Mouse (Mus musculus) adrenal gland, postnatal 36 days (tissue): ENCODE data around the gene Ablim1. TPM values are rescaled to one million over a fixed set of nuclear protein-coding genes. Genes with fewer than 3 reads are reported as not detected.
A peak's percentile ranks its signal among the peaks of the same experiment; 100 is the strongest.

Source experiments
- DNase-seq, 2 experiments: peaks; one replicate each; pipeline ENCODE4 v3.0.0; 2021; ENCODE audit warnings: mixed read lengths in 1 of 2
- total RNA-seq, 2 experiments: library from RNA; stranded (reverse); gene quantifications; 2 replicates each; pipeline ENCODE4 v1.2.3; 2021

The Ablim1 gene
- total RNA-seq, 2 experiments from 2014 or later: 34.0 to 37.0 TPM

GRCm38 (mm10) chr19:57221684-57222235 is 93.0 kb downstream of the Ablim1 start:
- DNase-seq: no peak

DNA sequence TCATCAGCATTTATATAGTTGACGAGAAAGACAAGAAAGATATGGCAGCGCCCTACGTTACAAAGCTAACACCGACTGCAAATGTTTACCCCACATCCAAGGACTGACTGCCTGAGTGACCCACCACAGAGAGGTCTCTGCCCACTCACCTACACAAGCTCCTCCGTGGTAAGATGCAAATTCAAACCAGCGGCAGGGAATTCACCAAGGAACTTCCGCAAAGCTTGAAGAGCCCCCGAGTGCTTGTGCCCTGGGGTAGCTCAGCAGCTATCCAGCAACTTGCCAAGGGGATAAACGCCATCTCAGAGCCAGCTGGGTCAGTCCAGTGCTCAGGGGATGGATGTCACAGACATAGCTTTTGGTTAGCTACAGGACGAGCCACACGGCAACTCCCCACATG is 95.0 kb downstream of the Ablim1 start:
- no peak for DNase-seq

GRCm38 (mm10) chr19:57217161-57217560 is 97.6 kb downstream of the Ablim1 start:
- no peak for DNase-seq

DNA sequence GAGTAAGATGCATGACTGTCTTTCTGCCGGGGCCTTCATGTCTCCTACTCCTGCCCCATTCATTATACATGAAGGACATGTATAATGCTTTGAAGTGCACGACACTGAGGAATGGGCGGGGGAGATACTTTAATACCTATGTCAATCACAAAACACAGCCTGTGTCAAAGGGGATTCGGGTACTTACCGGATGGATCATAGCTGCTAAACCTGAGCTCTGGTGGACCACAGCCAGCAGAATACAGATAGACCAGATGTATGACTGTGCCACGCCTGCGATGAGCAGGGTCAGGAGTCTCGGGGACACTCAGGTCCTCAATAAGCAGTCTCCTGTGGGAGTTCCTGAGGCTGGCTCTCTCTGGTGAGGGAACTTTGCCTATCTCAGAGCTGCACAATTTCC is 99.2 kb downstream of the Ablim1 start:
- no peak for DNase-seq

DNA sequence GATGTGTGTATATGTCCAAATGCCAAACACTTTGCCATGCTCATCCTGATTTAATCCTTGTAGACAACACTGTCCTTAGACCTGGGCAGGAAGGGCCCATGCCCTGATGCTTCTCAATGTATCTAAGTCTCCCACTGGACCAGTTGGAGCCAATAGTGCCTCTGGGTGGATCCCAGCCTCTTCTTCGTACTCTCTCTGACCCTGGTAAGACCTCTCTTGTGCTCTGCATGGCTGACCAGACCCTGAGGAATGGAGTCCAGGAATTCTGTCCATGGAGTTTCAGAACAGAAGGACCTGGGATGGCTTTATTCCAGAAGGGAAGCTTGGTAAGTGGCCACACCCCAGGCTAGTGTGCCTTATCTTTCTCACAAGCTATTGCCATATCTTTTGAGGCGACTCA is 102.3 kb downstream of the Ablim1 start:
- DNase-seq: no peak

GRCm38 (mm10) chr19:57211444-57212111 is 103.1 kb downstream of the Ablim1 start:
- DNase-seq: peak; percentile 18 to 37

DNA sequence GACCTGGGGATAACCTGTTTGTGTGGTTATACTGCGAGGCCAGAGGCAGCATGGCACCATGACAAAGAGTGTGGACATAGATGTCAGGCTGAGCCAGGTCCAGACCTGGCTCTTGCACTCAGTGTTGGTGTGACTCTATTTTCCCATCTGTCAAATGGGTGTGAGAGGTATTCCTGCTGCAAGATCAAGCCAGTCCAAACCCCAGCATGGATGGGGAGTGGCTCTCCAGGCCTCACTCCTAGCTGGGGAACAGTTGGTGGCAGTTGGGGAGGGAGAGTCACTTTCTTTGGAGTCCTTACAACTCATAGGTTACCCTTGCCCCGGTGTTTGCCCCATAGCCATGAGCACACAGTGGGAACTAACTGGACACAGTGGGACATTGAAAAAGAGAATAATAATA is 103.8 kb downstream of the Ablim1 start:
- DNase-seq: no peak

- peak; percentile 47 to 50 for DNase-seq
These were observed 110.6 kb downstream of the Ablim1 start for GRCm38 (mm10) chr19:57204101-57204500.

DNA sequence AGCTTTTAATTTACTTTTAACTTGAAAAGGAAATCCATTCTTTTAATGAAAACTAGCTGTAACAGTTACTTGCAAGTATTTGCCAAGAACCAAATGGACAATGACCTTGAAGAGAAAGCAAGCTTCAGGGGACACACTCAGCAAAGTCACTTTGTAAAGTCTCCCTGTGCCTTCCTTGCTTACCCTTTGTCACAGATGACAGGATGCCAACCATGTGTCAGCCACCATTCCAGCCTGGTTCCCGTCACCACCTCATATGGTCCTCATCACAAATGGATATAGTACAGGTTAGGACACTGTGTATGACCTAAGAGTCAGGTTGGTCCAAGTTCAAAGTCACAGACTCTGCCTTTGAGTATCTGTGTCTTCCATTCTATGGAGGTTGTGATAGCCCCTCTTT is 112.2 kb downstream of the Ablim1 start:
- DNase-seq: no peak

GRCm38 (mm10) chr19:57201090-57201483 is 113.6 kb downstream of the Ablim1 start:
- DNase-seq: peak in 1 of 2 experiments; percentile 44

DNA sequence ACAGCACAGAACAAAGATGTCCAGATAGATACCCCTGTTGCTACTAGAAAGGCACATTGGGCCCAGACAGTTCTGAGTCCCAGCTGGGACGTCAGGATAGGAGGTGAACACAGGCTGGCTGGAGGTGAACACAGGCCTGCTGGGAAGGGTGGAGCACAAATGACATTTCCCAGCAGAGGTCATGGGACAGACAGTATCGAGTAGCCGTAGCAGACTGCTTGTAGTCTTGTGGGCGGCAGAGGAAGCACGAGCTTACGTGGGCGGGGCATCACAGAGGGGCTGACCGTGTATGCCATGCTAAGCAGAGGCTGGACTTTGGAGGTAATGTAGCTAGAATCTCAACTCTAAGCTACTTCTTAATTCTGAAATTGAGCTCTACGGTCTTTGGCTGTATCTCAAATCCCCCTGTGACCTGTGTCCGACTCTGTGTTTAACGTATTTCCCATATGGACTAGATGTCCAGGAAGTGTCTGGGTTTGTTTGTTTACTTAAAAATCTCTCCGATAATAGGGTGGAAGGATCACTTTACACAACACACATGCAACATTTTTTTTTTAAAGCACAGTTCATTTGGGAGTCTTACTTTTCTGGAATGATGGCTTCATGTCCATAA is 114.1 kb downstream of the Ablim1 start:
- no peak for DNase-seq

DNA sequence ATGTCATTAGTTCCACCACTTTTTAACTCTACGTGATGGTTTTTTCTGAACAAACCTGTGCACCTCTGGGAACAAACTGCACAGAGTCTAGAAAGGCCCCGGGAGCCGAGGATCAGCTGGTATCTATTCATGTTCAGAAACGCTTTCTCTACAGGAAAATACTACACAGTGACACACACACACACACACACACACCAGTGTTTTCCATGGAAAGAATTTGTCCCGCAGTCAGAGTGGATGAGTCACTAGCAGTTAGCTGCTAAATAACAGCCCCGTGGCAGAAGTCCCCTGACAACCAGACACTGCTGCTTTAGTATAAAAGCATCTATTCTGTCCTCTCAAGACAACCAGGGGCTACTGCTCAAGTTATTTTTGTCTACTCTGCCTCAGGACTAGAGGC is 115.4 kb downstream of the Ablim1 start:
- peak in 1 of 2 experiments; percentile 35 for DNase-seq

DNA sequence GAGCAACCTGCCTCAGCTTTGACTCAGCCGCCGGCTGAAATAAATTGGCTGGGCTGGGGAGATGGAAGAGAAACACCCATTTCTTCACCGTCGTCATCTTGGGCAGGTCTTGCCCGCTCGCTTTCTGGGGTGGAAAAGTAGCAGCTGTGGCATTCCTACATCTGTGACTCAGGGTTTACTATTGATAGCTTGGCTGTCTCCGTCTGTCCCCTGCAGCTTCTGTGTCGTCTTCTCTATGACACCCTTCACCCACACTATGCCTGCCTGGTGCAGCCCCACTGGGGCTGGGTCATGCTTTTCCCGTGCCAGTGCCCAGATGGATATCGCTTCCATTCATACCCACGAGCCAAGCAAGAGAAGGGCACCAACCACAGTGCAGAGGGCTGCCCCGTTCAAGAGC is 116.2 kb downstream of the Ablim1 start:
- no peak for DNase-seq

DNA sequence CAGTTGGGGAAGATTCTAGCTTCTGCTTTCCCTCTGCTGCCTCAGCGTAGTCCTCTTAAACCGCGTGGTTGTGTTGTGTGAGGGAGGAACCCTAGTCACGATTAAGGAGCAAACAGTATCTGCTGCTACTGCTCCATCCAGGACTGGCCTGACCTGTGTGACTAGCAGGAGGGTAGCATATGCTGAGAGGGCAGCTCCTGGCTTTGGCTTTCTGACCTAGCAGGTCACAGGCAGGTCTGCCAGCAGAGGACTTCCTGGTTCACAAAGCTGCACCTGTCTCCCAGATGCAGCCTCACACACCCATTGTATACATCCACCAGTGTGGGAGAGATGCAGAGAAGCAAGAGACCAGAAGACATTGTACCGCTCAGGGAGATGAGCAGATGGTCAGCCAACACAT is 116.7 kb downstream of the Ablim1 start:
- no peak for DNase-seq

- peak; percentile 80 to 86 for DNase-seq
These were observed 117.5 kb downstream of the Ablim1 start for GRCm38 (mm10) chr19:57197043-57197817.

- DNase-seq: no peak
These were observed 118.1 kb downstream of the Ablim1 start for GRCm38 (mm10) chr19:57196616-57197015.

DNA sequence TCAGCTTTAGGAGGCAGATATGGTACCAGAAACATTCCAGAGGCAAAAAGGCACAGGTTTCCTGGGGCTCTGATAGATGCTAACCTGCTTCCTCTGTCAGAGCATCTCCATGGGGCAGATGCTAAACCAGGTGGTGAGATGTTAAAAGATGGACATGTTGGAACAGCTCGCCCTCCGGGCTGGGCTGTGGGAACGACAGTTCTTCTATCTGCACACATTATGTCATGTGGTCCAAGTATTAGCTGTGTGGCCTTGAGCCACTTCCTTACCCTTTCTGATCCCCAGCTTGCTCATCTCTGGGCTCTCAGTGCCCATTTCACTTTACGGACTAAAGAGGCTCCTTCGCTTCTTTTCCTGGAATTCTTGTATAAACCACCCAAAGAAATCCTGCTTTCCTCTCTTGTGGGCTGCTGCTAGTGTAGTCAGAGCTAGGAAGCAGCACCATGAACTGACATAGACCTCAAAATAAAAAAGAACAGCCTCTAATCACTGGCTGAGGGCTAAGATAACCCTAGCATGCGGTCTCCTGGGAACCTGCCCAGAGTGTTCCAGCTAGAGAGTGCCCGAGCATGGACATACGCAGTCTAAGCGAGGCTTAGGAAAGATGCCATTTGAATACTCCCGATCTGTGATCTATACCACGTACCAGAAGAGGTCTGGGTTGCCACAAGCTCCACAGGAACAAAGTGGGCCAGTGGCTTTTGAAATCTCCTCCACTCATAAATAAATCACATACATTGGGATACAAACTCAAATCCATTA is 119.4 kb downstream of the Ablim1 start:
- DNase-seq: no peak

DNA sequence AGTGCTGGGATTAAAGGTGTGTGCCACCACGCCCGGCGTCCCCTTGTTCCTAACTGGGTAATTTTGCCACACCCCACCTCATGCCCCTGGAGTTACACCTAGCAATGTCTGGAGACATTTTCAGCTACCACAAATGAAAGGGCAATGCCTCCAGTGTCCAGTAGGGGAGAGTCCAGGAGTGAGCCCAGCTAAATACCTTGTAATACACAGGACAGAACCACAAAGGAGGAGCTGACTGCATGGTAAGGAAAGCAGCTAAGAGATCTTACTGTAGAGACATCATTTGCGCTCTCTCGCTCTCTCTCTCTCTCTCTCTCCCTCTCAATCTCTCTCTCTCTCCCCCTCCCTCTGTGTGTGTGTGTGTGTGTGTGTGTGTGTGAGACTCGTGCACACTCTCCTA is 120.8 kb downstream of the Ablim1 start:
- DNase-seq: peak; percentile 21 to 38

GRCm38 (mm10) chr19:57193382-57193781 is 121.3 kb downstream of the Ablim1 start:
- no peak for DNase-seq

- DNase-seq: no peak
These were observed 123.6 kb downstream of the Ablim1 start for GRCm38 (mm10) chr19:57191109-57191508.

DNA sequence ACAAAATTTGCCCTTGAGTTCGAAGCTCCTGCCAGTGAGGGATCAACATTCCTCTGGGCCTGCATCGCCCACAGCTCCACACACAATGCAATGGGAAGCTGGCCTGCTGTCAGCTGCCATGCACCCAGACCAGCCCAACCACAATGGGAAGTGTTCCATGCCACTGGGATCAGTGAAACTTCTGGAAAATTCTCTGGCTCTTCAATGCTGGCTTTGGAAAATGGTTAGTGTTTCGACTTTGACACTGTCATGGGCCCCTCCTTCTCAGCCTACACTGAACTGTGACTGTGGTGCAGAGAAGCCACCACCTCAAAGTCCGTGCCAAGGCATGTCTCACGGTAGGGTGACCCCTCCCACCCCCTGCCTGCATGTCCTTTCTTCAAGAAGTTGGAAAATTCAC is 125.3 kb downstream of the Ablim1 start:
- DNase-seq: no peak

- peak in 1 of 2 experiments; percentile 39 for DNase-seq
These were observed 126.2 kb downstream of the Ablim1 start for GRCm38 (mm10) chr19:57188553-57188952.
